Mouse (Mus musculus): ENCODE results near the gene Foxo1. TPM values are rescaled to one million over a fixed set of nuclear protein-coding genes. Genes with fewer than 3 reads are reported as not detected.

The Foxo1 gene
- polyA plus RNA-seq, 1 experiment from 2014 or later: 4.8 TPM

DNA sequence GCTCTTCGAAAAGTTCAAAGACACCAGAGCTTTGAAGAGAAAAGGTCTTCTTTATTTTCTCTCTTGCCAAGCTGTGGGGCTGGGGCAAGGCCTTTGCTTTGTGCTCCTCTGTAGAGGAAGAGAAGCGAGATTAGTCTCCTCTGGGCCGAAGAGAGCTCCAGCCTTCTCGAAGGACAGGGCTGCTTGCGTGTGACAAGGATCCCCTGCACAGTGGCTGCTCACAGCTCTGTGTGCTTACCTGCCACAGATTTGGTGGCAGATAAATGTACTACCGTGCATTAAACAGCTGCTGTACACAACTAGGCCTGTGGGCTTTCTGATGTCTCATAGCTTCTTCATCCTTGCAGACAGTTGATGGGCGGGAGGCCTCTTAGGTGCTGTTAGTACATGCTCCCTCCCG lies 129.8 kb downstream of the Foxo1 start:
- 70% methylated on average over 8 of the region's 8 CpGs for WGBS
- H3K36me3 ChIP-seq: no peaks in the 10 kb centered on the region
- peaks cover 31% of the 10 kb centered on the region for H3K4me1 ChIP-seq
- peaks cover 53% of the 10 kb centered on the region for H3K27me3 ChIP-seq (ENCODE audit: insufficient read depth, poor library complexity, severe bottlenecking)
- H3K9me3 ChIP-seq: no peaks in the 10 kb centered on the region
- DNase-seq (ENCODE audit: low spot score): no peak
- no peak overlapping the region for H3K4me3 ChIP-seq
- no peak overlapping the region for H3K27ac ChIP-seq

GRCm38 (mm10) chr3:52400284-52401161 lies 132.4 kb downstream of the Foxo1 start:
- 4% methylated on average over 19 of the region's 19 CpGs for WGBS
- DNase-seq (ENCODE audit: low spot score): no peak
- Histone ChIP-seq H3K27me3 (ENCODE audit: insufficient read depth, poor library complexity, severe bottlenecking) (peaks cover 29% of the 10 kb centered on the region), H3K36me3 (no peaks in the 10 kb centered on the region), H3K4me1 (peaks cover 39% of the 10 kb centered on the region), H3K27ac (peak overlapping the region; percentile 85), H3K4me3 (peak overlapping the region; percentile 49), H3K9me3 (no peaks in the 10 kb centered on the region)

GRCm38 (mm10) chr3:52401162-52401928 lies 133.2 kb downstream of the Foxo1 start:
- Histone ChIP-seq H3K9me3 (no peaks in the 10 kb centered on the region), H3K4me3 (peak overlapping the region; percentile 49), H3K4me1 (peaks cover 39% of the 10 kb centered on the region), H3K27ac (peak overlapping the region; percentile 85), H3K36me3 (no peaks in the 10 kb centered on the region), H3K27me3 (ENCODE audit: insufficient read depth, poor library complexity, severe bottlenecking) (peaks cover 22% of the 10 kb centered on the region)
- DNase-seq (ENCODE audit: low spot score): no peak
- WGBS: 2% methylated on average over 26 of the region's 26 CpGs

Other genes starting within 250 kb of the Foxo1 start
- gene Maml3, start 163.3 kb upstream of the Foxo1 start, polyA plus RNA-seq (2016; fragmentation: Nextera tagmentation; extraction: Ambion mirVana): 2.3 and 3.6 TPM in 2 replicates